Mouse (Mus musculus) heart, adult 2 months (tissue): Measurements from ENCODE around the gene Nsmce1. TPM values are rescaled to one million over a fixed set of nuclear protein-coding genes. Genes with fewer than 3 reads are reported as not detected.

Source experiments
- DNase-seq, 2 experiments: peaks; one replicate each; pipeline ENCODE4 v3.0.0; 2021
- H3K27ac ChIP-seq: fragments of 200-600 bp; 2 replicates; pipeline ENCODE4 v1.8.1; 2022
- H3K27me3 ChIP-seq: fragments of 200-500 bp; 2 replicates; pipeline ENCODE4 v1.6.1; 2012; ENCODE audit warnings: mild to moderate bottlenecking, low read length, inconsistent platforms, mixed read lengths; ENCODE audit not compliant: control insufficient read depth, insufficient read depth
- H3K36me3 ChIP-seq: fragments of 200-500 bp; 2 replicates; pipeline ENCODE4 v1.6.1; 2012; ENCODE audit warnings: low read length, inconsistent platforms; ENCODE audit not compliant: control insufficient read depth, insufficient read depth
- H3K4me1 ChIP-seq: fragments of 200-500 bp; 2 replicates; pipeline ENCODE4 v1.6.1; 2011; ENCODE audit warnings: low read length; ENCODE audit not compliant: control insufficient read depth, insufficient read depth
- H3K4me3 ChIP-seq: fragments of 200-600 bp; 2 replicates; pipeline ENCODE4 v1.8.1; 2022
- H3K79me2 ChIP-seq: fragments of 200-500 bp; replicated peaks from 2 replicates; pipeline ENCODE4 v1.6.1; 2012; ENCODE audit warnings: mild to moderate bottlenecking, inconsistent platforms, low read length, moderate library complexity, mixed read lengths; ENCODE audit not compliant: control insufficient read depth, insufficient read depth
- H3K9ac ChIP-seq: fragments of 200-500 bp; 2 replicates; pipeline ENCODE4 v1.6.1; 2012; ENCODE audit warnings: low read depth, mild to moderate bottlenecking, control low read depth, inconsistent platforms, low read length, mixed read lengths
- CTCF ChIP-seq: fragments of 200-600 bp; IDR thresholded peaks from 2 replicates; pipeline ENCODE4 v1.8.1; 2022; ENCODE audit warnings: antibody characterized with exemption, mild to moderate bottlenecking, moderate library complexity
- EP300 ChIP-seq: fragments of 200-500 bp; IDR thresholded peaks from 2 replicates; pipeline ENCODE4 v1.6.1; 2011; ENCODE audit warnings: low read depth, low read length, control low read depth; ENCODE audit not compliant: insufficient read depth
- POLR2A ChIP-seq: fragments of 200-500 bp; IDR thresholded peaks from 2 replicates; pipeline ENCODE4 v1.6.1; 2011; ENCODE audit warnings: mild to moderate bottlenecking, low read depth, low read length, control low read depth; ENCODE audit not compliant: insufficient read depth
- WGBS: fragments of 180-500 bp; shearing (Covaris S2); methylation state at CpG from one replicate; pipeline ENCODE4 v1.1.7; 2018; 5-methylcytosine and 5-hydroxymethylcytosine counted together
- intact Hi-C: fragments of 180-260 bp; cut with DNase I; formaldehyde crosslinking; loops from one replicate; pipeline ENCODE4 v1.15.1; 2025
- polyA plus RNA-seq: library from polyadenylated mRNA; depleted of rRNA; stranded (reverse); fragments of >200 nt; gene quantifications from 2 replicates; pipeline ENCODE4 v1.2.3, GENCODE M21; 2012
- total RNA-seq, 2 experiments: library from RNA; stranded (reverse); gene quantifications; 2 replicates each; pipeline ENCODE4 v1.2.3; 2021

Nsmce1 gene
- total and polyA plus RNA-seq, 3 experiments: 25.6 to 41.9 (median 33.1) TPM

DNA sequence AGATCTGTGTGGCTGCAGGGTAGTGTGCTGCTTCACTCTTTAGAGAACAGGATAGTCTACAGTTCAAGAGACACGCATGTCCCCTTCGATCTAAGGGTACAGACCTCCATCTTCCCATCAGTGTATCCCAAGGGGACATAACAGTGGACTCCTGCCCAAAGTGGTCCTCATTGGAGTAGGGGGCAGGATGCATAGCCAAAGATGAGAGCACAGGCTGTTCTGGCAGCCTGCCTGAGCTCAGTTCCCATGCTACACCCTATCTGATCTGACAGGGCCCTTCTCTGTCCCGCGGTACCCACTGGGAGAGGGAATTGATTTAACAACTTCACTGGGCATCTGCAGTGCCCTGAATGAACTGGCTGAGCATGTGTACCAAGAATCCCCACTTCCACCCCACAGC lies 37.7 kb downstream of the Nsmce1 start:
- TF ChIP-seq CTCF: no peak
- no peak for TF ChIP-seq EP300
- TF ChIP-seq POLR2A: no peak
- H3K36me3 ChIP-seq: no peaks in the 10 kb centered on the region
- no peak overlapping the region for H3K4me3 ChIP-seq
- no peaks in the 10 kb centered on the region for H3K27me3 ChIP-seq
- intact Hi-C loops: no loop called here
- 89% methylated on average over 4 of the region's 4 CpGs for WGBS
- no peak for DNase-seq
- H3K27ac ChIP-seq: no peak overlapping the region
- H3K4me1 ChIP-seq: no peaks in the 10 kb centered on the region
- no peaks in the 10 kb centered on the region for H3K79me2 ChIP-seq
- H3K9ac ChIP-seq: no peak overlapping the region

GRCm38 (mm10) chr7:125451078-125451477 lies 40.3 kb downstream of the Nsmce1 start:
- WGBS: 72% methylated on average over 2 of the region's 2 CpGs
- Histone ChIP-seq H3K36me3 (no peaks in the 10 kb centered on the region), H3K9ac (no peak overlapping the region), H3K27ac (no peak overlapping the region), H3K4me3 (no peak overlapping the region), H3K4me1 (no peaks in the 10 kb centered on the region), H3K79me2 (no peaks in the 10 kb centered on the region), H3K27me3 (no peaks in the 10 kb centered on the region)
- intact Hi-C loops: no loop called here
- no peak for TF ChIP-seq CTCF
- no peak for TF ChIP-seq EP300
- TF ChIP-seq POLR2A: no peak
- no peak for DNase-seq

GRCm38 (mm10) chr7:125450678-125451077 lies 40.7 kb downstream of the Nsmce1 start:
- 96% methylated on average over 1 of the region's 1 CpGs for WGBS

DNA sequence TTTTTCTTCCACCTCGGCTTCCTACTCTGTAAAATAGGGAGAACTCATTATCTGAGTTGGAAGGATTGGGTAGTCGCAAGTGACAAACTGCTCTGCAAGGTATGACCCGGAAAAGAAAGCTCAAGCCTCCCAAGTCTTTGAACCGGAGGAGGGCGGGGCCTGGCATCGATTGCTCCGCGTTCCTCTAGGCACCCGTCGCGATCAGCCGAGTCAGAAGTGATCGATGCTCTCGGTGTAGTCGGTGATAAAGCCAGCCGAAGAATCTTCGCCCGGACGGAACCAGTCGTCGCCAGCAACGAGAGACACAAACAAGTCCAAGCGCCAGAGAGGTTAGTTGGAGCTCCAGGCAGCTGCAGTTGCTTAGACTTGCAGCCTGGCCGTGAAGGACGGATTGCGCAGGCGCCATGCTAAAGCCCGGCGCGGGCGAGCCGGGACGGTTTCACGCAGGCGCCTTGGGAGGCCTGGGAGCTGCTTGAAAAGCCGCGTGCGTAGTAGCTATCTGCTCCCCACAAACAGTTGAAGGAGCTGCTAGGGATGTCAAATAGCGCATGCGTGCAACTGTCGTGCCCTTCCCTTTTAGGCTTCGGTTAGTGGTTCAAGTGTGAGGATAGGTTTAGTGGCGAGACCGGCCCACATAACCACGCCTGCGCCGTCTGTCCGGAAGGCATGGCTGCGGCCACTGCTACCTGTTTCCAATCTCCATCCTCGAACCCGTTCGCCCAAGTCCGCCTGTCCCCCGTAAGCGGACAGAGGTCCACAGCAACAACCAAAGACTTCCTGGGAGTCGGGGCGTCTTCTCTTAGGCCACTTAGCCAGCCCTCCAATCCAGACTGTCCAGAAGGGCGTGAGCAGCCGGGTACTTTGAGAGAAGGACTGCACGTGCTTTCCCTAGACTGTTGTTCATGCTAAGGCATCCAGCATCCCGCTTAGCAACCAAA lies 46.7 kb downstream of the Nsmce1 start, which contains the start of gene Kdm8:
TSS of gene Kdm8 (plus strand) at position 213 of the 938 bp plus-strand sequence.
- intact Hi-C loops: loop anchor here (2.0 kb wide), 1 partner anchor 24 kb away; no protein-coding TSS in a partner anchor
- DNase-seq: peak; percentile 94
- Histone ChIP-seq H3K4me1 (peaks cover 3% of the 10 kb centered on the region), H3K79me2 (no peaks in the 10 kb centered on the region), H3K27me3 (no peaks in the 10 kb centered on the region), H3K4me3 (peak within 1 kb of the TSS; percentile 82), H3K36me3 (no peaks in the 10 kb centered on the region), H3K9ac (peak within 1 kb of the TSS; percentile 57), H3K27ac (peak within 1 kb of the TSS; percentile 99)
- WGBS: 1% methylated on average over 61 of the region's 61 CpGs
- 0 out of 2 replicates have a peak, but pooled peaks have one; percentile 35 for TF ChIP-seq EP300
- peak; percentile 78 for TF ChIP-seq POLR2A
- no peak for TF ChIP-seq CTCF

More at GRCm38 (mm10) chr7:125450678-125451077, 40.7 kb downstream of the Nsmce1 start:
- no peak overlapping the region for H3K4me3 ChIP-seq
- no peak overlapping the region for H3K9ac ChIP-seq
- H3K4me1 ChIP-seq: no peaks in the 10 kb centered on the region
- no peaks in the 10 kb centered on the region for H3K79me2 ChIP-seq
- TF ChIP-seq POLR2A (no peak), CTCF (no peak), EP300 (no peak)
- no peak overlapping the region for H3K27ac ChIP-seq
- no peak for DNase-seq
- no peaks in the 10 kb centered on the region for H3K36me3 ChIP-seq
- intact Hi-C loops: no loop called here
- H3K27me3 ChIP-seq: no peaks in the 10 kb centered on the region

GRCm38 (mm10) chr7:125444076-125444463 lies 47.3 kb downstream of the Nsmce1 start:
- H3K27me3 ChIP-seq: no peaks in the 10 kb centered on the region
- H3K4me3 ChIP-seq: peak overlapping the region; percentile 82
- WGBS: 16% methylated on average over 10 of the region's 10 CpGs
- peak; percentile 7 to 40 for DNase-seq
- H3K4me1 ChIP-seq: peaks cover 3% of the 10 kb centered on the region
- H3K27ac ChIP-seq: peak overlapping the region; percentile 99
- no peaks in the 10 kb centered on the region for H3K36me3 ChIP-seq
- H3K79me2 ChIP-seq: no peaks in the 10 kb centered on the region
- intact Hi-C loops: loop anchor here (2.0 kb wide), 1 partner anchor 25 kb away; no protein-coding TSS in a partner anchor
- H3K9ac ChIP-seq: peak overlapping the region; percentile 55
- TF ChIP-seq POLR2A (no peak), CTCF (no peak), EP300 (no peak)

DNA sequence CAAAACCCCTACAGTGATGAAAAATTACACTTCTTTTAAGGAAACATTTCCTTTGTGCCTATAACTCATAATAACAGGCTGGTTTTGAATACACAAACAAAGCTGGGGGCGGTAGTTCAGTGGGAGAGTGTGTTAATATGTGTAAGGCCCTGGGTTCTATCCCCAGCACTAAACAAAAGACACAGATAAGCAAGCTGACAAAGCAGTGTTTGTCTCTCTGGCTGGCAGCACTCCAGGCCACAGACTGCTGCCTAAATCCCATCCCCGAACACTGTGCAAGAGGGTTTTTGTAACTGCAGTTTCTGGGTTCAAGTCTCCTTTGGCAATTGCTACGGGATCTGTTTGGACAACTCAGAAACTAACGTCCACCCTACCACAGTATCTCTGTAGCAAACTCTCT lies 49.1 kb downstream of the Nsmce1 start:
- DNase-seq: no peak
- 59% methylated on average over 4 of the region's 4 CpGs for WGBS

More for the DNA sequence above, 49.1 kb downstream of the Nsmce1 start:
- Histone ChIP-seq H3K9ac (no peak overlapping the region), H3K27ac (no peak overlapping the region), H3K27me3 (no peaks in the 10 kb centered on the region), H3K79me2 (no peaks in the 10 kb centered on the region), H3K4me1 (peaks cover 3% of the 10 kb centered on the region), H3K36me3 (no peaks in the 10 kb centered on the region), H3K4me3 (no peak overlapping the region)
- TF ChIP-seq CTCF (no peak), EP300 (no peak), POLR2A (no peak)
- intact Hi-C loops: no loop called here
